Mouse (Mus musculus): ENCODE data around the gene Bcl9l. TPM values are rescaled to one million over a fixed set of nuclear protein-coding genes. Genes with fewer than 3 reads are reported as not detected.

Bcl9l gene
- 10.4 TPM for polyA plus RNA-seq (2017; shearing (Covaris generic))

DNA sequence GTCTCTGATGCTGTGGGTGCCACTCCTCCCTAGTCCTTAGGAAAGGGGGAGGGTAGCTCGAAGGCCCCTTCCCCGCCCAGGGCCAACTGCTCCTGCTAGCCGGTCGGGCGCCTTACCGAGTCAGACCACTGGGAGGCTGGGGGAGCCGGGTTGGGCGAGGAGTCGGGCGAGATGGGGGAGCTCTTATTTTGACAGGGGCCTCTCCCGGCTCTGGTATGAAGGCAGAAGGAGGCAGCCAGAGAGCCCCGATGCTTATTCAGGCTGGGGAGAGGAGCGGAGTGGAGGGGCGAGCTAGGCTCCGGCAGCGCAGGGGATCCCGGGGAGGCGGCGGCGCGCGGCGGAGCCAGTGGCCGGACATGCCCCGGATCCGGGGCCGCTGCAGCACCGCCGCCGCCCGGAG, at the start of gene Bcl9l:
TSS of gene Bcl9l (plus strand) at position 274 of the 400 bp plus-strand sequence.

GRCm38 (mm10) chr9:44440961-44441360, 41.7 kb upstream of the Bcl9l start, which contains the start of gene Foxr1:
Gene Foxr1, minus strand, starts transcription at chr9:44441136.

DNA sequence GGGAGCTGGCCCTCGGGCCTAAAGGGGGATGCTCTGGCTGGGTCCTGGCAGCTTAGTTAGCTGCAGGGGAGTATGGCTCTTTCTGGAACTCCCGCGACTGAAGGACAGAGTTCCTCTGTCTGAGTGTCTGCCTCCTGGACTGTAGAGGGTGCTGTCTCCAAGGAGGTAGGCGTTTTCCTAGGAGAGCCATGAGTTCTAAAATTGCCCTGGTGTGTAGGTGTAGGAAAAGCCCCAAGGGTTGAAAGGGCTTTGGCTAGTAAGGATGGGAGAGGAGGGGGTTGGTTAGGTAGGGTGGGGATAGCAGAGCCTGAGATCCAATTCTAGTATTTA, 27.8 kb upstream of the Bcl9l start, which contains the start of gene Upk2:
TSS of gene Upk2 (minus strand) at position 86 of the 330 bp plus-strand sequence.

Other genes starting within 250 kb of the Bcl9l start
- 33.6 TPM for gene Cbl, start 248.8 kb upstream of the Bcl9l start, polyA plus RNA-seq (2017; shearing (Covaris generic))
- gene Ccdc153, start 242.1 kb upstream of the Bcl9l start, polyA plus RNA-seq (2017; shearing (Covaris generic)) = not detected
- 0.21 TPM for gene Pdzd3, start 231.4 kb upstream of the Bcl9l start, polyA plus RNA-seq (2017; shearing (Covaris generic))
- gene Nlrx1, start 214.2 kb upstream of the Bcl9l start, polyA plus RNA-seq (2017; shearing (Covaris generic)) = 12.2 TPM
- gene Abcg4, start 194.2 kb upstream of the Bcl9l start, polyA plus RNA-seq (2017; shearing (Covaris generic)) = 0.32 TPM
- gene Hinfp, start 177.2 kb upstream of the Bcl9l start, polyA plus RNA-seq (2017; shearing (Covaris generic)) = 32.9 TPM
- 8.9 TPM for gene C2cd2l, start 162.5 kb upstream of the Bcl9l start, polyA plus RNA-seq (2017; shearing (Covaris generic))
- 24.2 TPM for gene Dpagt1, start 156.8 kb upstream of the Bcl9l start, polyA plus RNA-seq (2017; shearing (Covaris generic))
- gene H2afx, start 148.1 kb upstream of the Bcl9l start, polyA plus RNA-seq (2017; shearing (Covaris generic)) = 27.0 TPM
- gene Hmbs, start 138.6 kb upstream of the Bcl9l start, polyA plus RNA-seq (2017; shearing (Covaris generic)) = 34.4 TPM
- 73.3 TPM for gene Vps11, start 121.2 kb upstream of the Bcl9l start, polyA plus RNA-seq (2017; shearing (Covaris generic))
- 29.2 TPM for gene Hyou1, start 103.3 kb upstream of the Bcl9l start, polyA plus RNA-seq (2017; shearing (Covaris generic))
- gene Slc37a4, start 86.0 kb upstream of the Bcl9l start, polyA plus RNA-seq (2017; shearing (Covaris generic)) = 31.3 TPM
- 1,803 TPM for gene Rps25, start 75.7 kb upstream of the Bcl9l start, polyA plus RNA-seq (2017; shearing (Covaris generic))
- 137 TPM for gene Trappc4, start 75.2 kb upstream of the Bcl9l start, polyA plus RNA-seq (2017; shearing (Covaris generic))
- gene Ccdc84, start 64.3 kb upstream of the Bcl9l start, polyA plus RNA-seq (2017; shearing (Covaris generic)) = 59.5 TPM
- gene Foxr1, start 41.7 kb upstream of the Bcl9l start, polyA plus RNA-seq (2017; shearing (Covaris generic)) = 0.18 TPM
- not detected for gene Upk2, start 27.8 kb upstream of the Bcl9l start, polyA plus RNA-seq (2017; shearing (Covaris generic))
- 127 TPM for gene Cxcr5, start 79.1 kb downstream of the Bcl9l start, polyA plus RNA-seq (2017; shearing (Covaris generic))
- gene Ddx6, start 122.1 kb downstream of the Bcl9l start, polyA plus RNA-seq (2017; shearing (Covaris generic)) = 45.6 TPM
- gene Treh, start 190.4 kb downstream of the Bcl9l start, polyA plus RNA-seq (2017; shearing (Covaris generic)) = not detected